Mouse (Mus musculus) macrophage (primary cell): ENCODE data around the gene Gsg1l. TPM values are rescaled to one million over a fixed set of nuclear protein-coding genes. Genes with fewer than 3 reads are reported as not detected.

Experiments
- H3K27ac ChIP-seq: fragments of 350-480 bp; formaldehyde crosslinking; 2 replicates; pipeline ENCODE4 v1.9.0; 2021
- H3K36me3 ChIP-seq: fragments of 350-480 bp; formaldehyde crosslinking; 2 replicates; pipeline ENCODE4 v1.9.0; 2021; ENCODE audit errors: inconsistent target
- H3K4me3 ChIP-seq: fragments of 350-480 bp; formaldehyde crosslinking; 2 replicates; pipeline ENCODE4 v1.9.0; 2021; ENCODE audit errors: inconsistent target
- H3K79me2 ChIP-seq: fragments of 350-480 bp; formaldehyde crosslinking; 2 replicates; pipeline ENCODE4 v1.9.0; 2021; ENCODE audit errors: inconsistent target
- WGBS: methylation state at CpG from one replicate; pipeline ENCODE4 v1.1.7; 2026; ENCODE audit warnings: inconsistent platforms; ENCODE audit not compliant: missing documents; 5-methylcytosine and 5-hydroxymethylcytosine counted together
- polyA plus RNA-seq: library from polyadenylated mRNA; stranded (reverse); fragments of 250-400 nt; gene quantifications from 3 replicates; pipeline ENCODE4 v1.2.4, GENCODE M21; 2018; ENCODE audit warnings: inconsistent platforms
- total RNA-seq, 78 experiments: library from RNA; depleted of rRNA; stranded (reverse); fragments of 250-400 nt; gene quantifications; 1 replicate in 9 of 78; 2 replicates in 24 of 78; 3 replicates in 43 of 78; 4 replicates in 2 of 78; pipeline ENCODE4 v1.2.4; 2018; ENCODE audit warnings: inconsistent platforms in 56 of 78

Gene Gsg1l
- total RNA-seq (2018; cell fraction: chromatin; rRNA removed), result under 1 TPM in 1 of 26 experiments, not detected in 25; 0.29 TPM
- total RNA-seq (2018; cell fraction: cytosol; rRNA removed), result under 1 TPM in 8 of 26 experiments, not detected in 18; 0.03 to 0.09 (median 0.05) TPM
- total RNA-seq (2018; cell fraction: nucleus; rRNA removed), result under 1 TPM in 1 of 26 experiments, not detected in 25; 0.15 TPM
- 0.03 TPM in 1 of 3 replicates, not detected in the others for polyA plus RNA-seq

DNA sequence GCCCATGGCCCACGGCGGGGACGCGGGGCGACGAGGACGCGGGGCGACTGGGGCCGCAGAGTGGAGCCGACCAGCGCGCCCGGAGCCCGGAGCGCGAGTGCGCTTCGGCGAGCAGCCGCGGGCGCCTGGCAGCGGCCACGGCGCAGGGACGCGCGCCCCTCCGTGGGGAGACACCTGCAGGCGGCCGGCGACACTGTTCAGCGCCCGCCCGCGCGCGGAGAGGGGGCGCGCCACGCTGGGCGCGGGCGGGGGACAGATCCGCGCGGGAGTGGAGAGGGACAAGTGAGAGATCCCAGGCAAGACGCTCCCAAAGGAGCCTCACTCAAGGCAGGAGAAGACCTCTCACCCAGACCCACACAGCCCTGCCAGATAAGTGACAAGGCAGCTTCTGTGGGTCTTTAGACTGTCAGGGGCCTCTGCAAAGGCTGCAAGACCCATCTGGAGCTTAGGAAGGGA, at the start of gene Gsg1l:
Gene Gsg1l, minus strand, starts transcription at position 126 of the 456 bp plus-strand sequence.
- Histone ChIP-seq H3K36me3 (no peaks in the 10 kb centered on the region), H3K27ac (no peak within 1 kb of the TSS), H3K4me3 (no peak within 1 kb of the TSS), H3K79me2 (no peaks in the 10 kb centered on the region)
- whole genome bisulfite sequencing, result 3% methylated on average over 20 of the region's 49 CpGs

DNA sequence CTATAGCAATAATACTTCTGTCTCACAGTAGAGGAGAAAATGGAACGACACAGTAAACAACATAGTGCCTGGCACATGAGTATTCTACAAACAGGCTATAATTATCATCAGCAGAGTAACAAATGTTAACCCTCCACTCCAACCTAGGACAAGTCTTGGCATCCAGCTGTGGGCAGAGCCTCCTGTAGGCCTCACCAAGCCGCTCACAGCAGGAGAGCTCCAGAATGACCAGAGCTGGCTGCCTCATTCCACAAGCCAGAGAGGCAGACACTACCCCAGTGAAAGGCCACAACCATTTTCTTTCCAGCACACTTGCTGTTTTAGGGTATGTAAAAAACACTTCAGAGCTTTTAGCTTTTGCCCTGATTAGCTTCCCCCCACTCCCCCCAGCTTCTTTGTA, 45.5 kb upstream of the Gsg1l start:
- WGBS, result 100% methylated on average over 2 of the region's 2 CpGs
- no peak overlapping the region for H3K4me3 ChIP-seq
- H3K36me3 ChIP-seq, result peaks cover 67% of the 10 kb centered on the region
- H3K79me2 ChIP-seq, result peaks cover 2% of the 10 kb centered on the region; the same call in 1 of the 2 replicates
- no peak overlapping the region for H3K27ac ChIP-seq

DNA sequence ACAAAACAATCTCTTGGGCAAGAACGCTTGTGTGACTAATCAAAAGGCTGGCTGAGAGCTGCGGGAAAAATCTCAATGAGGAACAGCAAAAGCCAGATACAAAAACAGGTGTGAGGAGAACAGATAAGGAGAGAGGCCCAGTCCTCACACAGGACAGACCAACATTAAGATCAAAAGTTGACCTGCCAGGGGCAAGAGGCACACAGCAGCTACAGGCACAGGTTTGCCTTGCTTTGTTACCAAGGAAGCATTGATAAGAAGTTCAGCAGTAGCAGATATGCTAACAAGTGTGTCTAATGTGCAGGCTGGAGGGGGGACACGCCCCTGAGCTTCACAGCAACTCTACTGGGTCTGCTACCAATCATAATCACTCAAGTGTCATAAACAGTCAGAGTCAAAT, 44.3 kb upstream of the Gsg1l start:
- H3K4me3 ChIP-seq, result no peak overlapping the region
- no peak overlapping the region for H3K27ac ChIP-seq
- 86% methylated on average over 3 of the region's 3 CpGs for WGBS
- no peaks in the 10 kb centered on the region for H3K79me2 ChIP-seq
- H3K36me3 ChIP-seq, result peaks cover 75% of the 10 kb centered on the region

GRCm38 (mm10) chr7:126121533-126121932, 39.3 kb upstream of the Gsg1l start:
- H3K4me3 ChIP-seq, result no peak overlapping the region
- H3K27ac ChIP-seq, result no peak overlapping the region
- no peaks in the 10 kb centered on the region for H3K79me2 ChIP-seq
- WGBS, result 98% methylated on average over 4 of the region's 4 CpGs
- H3K36me3 ChIP-seq, result peaks cover 55% of the 10 kb centered on the region

GRCm38 (mm10) chr7:126119819-126120218, 37.6 kb upstream of the Gsg1l start:
- H3K27ac ChIP-seq, result no peak overlapping the region
- 95% methylated on average over 6 of the region's 6 CpGs for WGBS
- H3K79me2 ChIP-seq, result no peaks in the 10 kb centered on the region
- no peak overlapping the region for H3K4me3 ChIP-seq
- peaks cover 53% of the 10 kb centered on the region for H3K36me3 ChIP-seq

DNA sequence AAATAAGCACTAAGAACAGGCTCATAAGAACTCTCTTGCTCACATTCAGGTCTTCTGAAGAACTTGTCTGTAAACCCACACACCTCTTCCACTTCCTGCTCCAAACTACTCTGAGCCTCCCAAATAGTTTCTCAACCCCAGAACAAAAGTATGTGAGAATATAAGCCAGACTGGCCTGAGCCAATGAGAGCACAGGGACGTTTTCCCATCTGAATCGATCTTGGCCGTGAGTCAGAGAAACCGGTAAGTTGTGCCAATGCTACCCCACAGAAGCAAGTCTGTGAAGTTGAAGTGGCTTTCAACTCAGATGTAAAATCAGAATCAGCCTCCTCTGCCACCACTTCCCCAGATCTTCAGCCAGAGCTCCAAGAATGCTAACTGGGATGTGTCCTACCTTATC, 31.1 kb upstream of the Gsg1l start:
- no peak overlapping the region for H3K27ac ChIP-seq
- H3K79me2 ChIP-seq, result no peaks in the 10 kb centered on the region
- 92% methylated on average over 4 of the region's 4 CpGs for WGBS
- H3K36me3 ChIP-seq, result peaks cover 58% of the 10 kb centered on the region
- no peak overlapping the region for H3K4me3 ChIP-seq

DNA sequence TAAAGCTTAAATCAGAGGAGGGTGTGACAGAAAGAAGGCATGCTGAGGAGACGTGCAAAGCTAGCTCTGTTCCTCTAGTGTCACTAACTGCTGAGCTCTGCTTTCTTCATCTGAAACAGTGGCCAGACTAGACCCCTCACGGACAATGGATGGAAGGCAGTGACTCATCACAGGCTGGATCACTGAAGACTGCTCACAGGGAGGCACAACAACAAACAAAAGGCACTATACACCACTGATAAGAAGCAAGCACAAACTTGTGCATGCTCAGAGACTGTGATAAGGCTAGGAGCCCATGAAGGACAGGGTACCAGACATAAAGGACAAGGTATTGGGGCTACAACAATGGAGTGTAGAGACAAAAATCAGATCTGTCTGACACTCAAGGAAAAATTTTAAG, 29.0 kb upstream of the Gsg1l start:
- H3K36me3 ChIP-seq, result peaks cover 79% of the 10 kb centered on the region
- WGBS, result 89% methylated on average over 2 of the region's 2 CpGs
- H3K27ac ChIP-seq, result no peak overlapping the region
- H3K79me2 ChIP-seq, result no peaks in the 10 kb centered on the region
- no peak overlapping the region for H3K4me3 ChIP-seq

GRCm38 (mm10) chr7:126109898-126110297, 27.7 kb upstream of the Gsg1l start:
- H3K27ac ChIP-seq, result no peak overlapping the region
- H3K79me2 ChIP-seq, result no peaks in the 10 kb centered on the region
- WGBS, result 72% methylated on average over 3 of the region's 3 CpGs
- peaks cover 82% of the 10 kb centered on the region for H3K36me3 ChIP-seq
- H3K4me3 ChIP-seq, result no peak overlapping the region

DNA sequence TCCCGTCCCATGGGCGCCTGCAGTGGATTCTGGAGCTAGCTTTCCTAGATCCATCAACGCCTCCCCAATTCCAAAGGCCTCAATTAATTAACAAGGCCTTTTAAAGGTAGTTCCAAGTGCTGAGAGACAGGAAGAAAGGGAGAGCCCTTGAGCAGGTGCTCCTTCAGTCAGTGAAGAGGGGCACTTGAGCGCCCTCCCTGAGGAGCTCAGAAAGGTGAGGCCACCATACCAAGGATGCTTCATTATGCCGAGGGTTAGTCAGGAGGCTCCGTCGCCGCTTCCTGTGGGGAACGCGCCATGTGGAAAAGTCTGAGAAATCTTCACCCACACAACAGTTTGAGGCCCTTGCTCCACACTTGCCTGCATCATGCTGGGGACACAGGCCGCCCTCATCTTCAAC, 18.2 kb upstream of the Gsg1l start:
- no peak overlapping the region for H3K27ac ChIP-seq
- no peaks in the 10 kb centered on the region for H3K79me2 ChIP-seq
- no peak overlapping the region for H3K4me3 ChIP-seq
- H3K36me3 ChIP-seq, result peaks cover 48% of the 10 kb centered on the region
- 96% methylated on average over 11 of the region's 11 CpGs for WGBS

DNA sequence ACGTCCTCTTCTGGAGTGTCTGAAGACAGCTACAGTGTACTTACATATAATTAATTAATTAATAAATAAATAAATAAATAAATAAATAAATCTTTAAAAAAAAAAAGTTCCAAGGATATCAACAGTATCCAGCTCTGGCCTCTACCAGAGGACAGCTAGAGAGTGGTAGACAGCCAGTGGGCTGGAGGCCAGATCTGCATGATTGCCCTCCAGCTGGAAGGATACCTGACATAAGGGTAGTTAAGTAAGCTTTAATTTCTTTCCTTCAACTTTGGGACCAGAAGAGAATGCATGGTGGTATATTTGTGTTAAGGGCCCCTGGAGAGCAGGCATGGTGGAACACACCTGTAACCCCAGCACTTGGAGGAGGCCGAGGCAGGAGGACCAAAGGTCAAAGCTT, 17.6 kb upstream of the Gsg1l start:
- 100% methylated on average over 2 of the region's 2 CpGs for WGBS
- peaks cover 42% of the 10 kb centered on the region for H3K36me3 ChIP-seq

DNA sequence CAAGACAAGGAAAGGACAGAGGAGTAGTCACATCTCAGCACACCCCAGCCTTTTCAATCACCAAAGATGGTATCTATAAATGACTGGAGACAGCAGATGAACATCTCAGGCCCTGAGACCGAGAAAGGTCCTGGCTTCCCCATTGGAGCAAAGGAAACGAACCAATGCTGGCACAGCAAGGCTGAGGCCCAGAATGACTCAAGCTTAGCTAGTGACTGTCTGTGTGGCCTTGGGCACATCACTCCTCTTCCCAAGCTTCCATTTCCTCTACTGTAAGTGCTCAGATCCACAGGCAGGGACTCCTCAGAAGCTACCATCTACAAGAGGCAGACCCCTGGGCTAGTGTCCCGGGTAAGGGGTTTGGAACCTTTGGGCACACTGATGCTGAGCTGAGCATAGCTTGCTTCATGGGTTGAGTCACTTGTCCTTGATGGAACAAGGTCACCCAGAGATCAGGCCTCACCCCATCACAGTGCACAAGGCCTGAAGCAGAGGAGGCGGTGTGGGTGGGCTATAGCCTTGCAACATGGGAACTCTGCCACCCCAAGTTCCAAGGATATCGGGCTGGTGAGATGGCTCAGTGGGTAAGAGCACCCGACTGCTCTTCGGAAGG, 17.1 kb upstream of the Gsg1l start:
- peak overlapping the region; percentile 95 for H3K27ac ChIP-seq
- H3K79me2 ChIP-seq, result no peaks in the 10 kb centered on the region
- H3K36me3 ChIP-seq, result peaks cover 37% of the 10 kb centered on the region
- no peak overlapping the region for H3K4me3 ChIP-seq
- 74% methylated on average over 7 of the region's 7 CpGs for WGBS

More for the DNA sequence above, 17.6 kb upstream of the Gsg1l start:
- Histone ChIP-seq H3K27ac (peak overlapping the region; percentile 95), H3K4me3 (no peak overlapping the region), H3K79me2 (no peaks in the 10 kb centered on the region)

- Histone ChIP-seq H3K79me2 (no peaks in the 10 kb centered on the region), H3K27ac (peak overlapping the region; percentile 95), H3K4me3 (no peak overlapping the region), H3K36me3 (peaks cover 21% of the 10 kb centered on the region)
- 63% methylated on average over 6 of the region's 9 CpGs for WGBS
Observed at GRCm38 (mm10) chr7:126097219-126097915, 15.2 kb upstream of the Gsg1l start.

DNA sequence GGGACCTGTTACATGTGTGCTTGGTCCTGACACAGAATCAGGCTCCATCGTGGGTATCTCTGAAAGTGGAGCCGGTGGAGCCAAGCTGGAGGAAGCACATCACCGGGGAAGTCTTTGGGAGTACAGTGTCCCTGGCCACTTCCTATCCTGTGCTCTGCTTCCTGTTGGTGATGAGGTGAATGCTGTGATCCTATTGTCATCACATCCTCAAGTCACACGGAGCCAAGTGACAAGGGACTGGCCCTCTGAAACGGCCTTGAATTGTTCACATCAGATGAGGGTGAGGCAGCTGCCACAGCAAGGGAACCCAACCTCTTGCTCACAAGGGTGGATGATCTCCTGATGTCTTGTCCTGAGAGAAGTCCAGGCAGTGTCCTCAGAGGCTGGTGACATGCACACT, 14.4 kb upstream of the Gsg1l start:
- 58% methylated on average over 5 of the region's 5 CpGs for WGBS

DNA sequence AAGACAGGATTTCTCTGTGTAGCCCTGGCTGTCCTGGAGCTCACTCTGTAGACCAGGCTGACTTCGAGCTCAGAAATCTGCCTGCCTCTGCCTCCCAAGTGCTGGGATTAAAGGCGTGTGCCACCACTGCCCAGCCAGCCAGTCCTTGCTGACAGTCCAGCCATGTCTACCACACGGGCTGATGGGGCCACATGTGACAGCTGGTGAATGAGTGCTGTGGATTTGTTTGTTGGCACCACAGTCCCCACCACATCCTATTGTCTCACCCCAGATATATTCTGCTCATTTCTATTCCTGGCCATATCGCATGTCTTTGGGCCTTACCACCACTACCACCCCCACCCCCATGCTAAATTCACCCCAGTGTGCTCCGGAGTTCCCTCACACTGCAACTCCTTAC, 12.5 kb upstream of the Gsg1l start:
- WGBS, result 79% methylated on average over 5 of the region's 5 CpGs
- H3K36me3 ChIP-seq, result no peaks in the 10 kb centered on the region
- H3K27ac ChIP-seq, result no peak overlapping the region
- no peaks in the 10 kb centered on the region for H3K79me2 ChIP-seq
- H3K4me3 ChIP-seq, result no peak overlapping the region

More for the DNA sequence above, 14.4 kb upstream of the Gsg1l start:
- no peak overlapping the region for H3K4me3 ChIP-seq
- H3K36me3 ChIP-seq, result peaks cover 13% of the 10 kb centered on the region
- peak overlapping the region; percentile 95 for H3K27ac ChIP-seq
- no peaks in the 10 kb centered on the region for H3K79me2 ChIP-seq

- H3K36me3 ChIP-seq, result no peaks in the 10 kb centered on the region
- no peak overlapping the region for H3K4me3 ChIP-seq
- WGBS, result 70% methylated on average over 3 of the region's 3 CpGs
- no peaks in the 10 kb centered on the region for H3K79me2 ChIP-seq
- H3K27ac ChIP-seq, result no peak overlapping the region
Observed at GRCm38 (mm10) chr7:126093162-126093561, 11.0 kb upstream of the Gsg1l start.
